Mouse (Mus musculus) MEL (cell line): ENCODE measurements around the gene Fhl3.

Experiments
- CHD2 ChIP-seq: IDR thresholded peaks from 2 replicates; pipeline ENCODE4 v1.6.1; 2011; ENCODE audit warnings: low read length, improper control_type of control experiment
- CTCF ChIP-seq, 3 experiments: IDR thresholded peaks in 2 of 3; conservative IDR thresholded peaks in 1 of 3; 2 replicates each; pipeline ENCODE4 v1.5.1; 2011 to 2012; ENCODE audit warnings: low read length in 3 of 3, low read depth in 2 of 3, mild to moderate bottlenecking in 2 of 3, improper control_type of control experiment in 1 of 3, inconsistent platforms in 1 of 3, mixed read lengths in 1 of 3, moderate library complexity in 1 of 3; ENCODE audit not compliant: control insufficient read depth in 1 of 3, insufficient read depth in 1 of 3, poor library complexity in 1 of 3, severe bottlenecking in 1 of 3
- GATA1 ChIP-seq: IDR thresholded peaks from 2 replicates; pipeline ENCODE4 v1.6.1; 2011; ENCODE audit warnings: low read depth, low read length, improper control_type of control experiment
- KAT2A ChIP-seq: conservative IDR thresholded peaks from 2 replicates; pipeline ENCODE4 v1.6.1; 2012; ENCODE audit warnings: low read depth, low read length, improper control_type of control experiment, inconsistent platforms
- RAD21 ChIP-seq: IDR thresholded peaks from 2 replicates; pipeline ENCODE4 v1.6.1; 2011; ENCODE audit warnings: mild to moderate bottlenecking, low read depth, low read length, improper control_type of control experiment
- TAL1 ChIP-seq: IDR thresholded peaks from 2 replicates; pipeline ENCODE4 v1.6.1; 2012; ENCODE audit warnings: mild to moderate bottlenecking, inconsistent platforms, low read length, moderate library complexity, mixed read lengths

- TF ChIP-seq CTCF (IDR thresholded peaks at IDR 0.05 in 2 of 3, conservative IDR thresholded peaks at IDR 0.05 in 1 of 3; ENCODE audit: control insufficient read depth in 1 of 3, insufficient read depth in 1 of 3, low read depth in 2 of 3, low read length in 3 of 3, poor library complexity in 1 of 3, severe bottlenecking in 1 of 3) (no peak), GATA1 (no peak), CHD2 (no peak), KAT2A (no peak), RAD21 (no peak), TAL1 (no peak)
Observed at GRCm38 (mm10) chr4:124755526-124755925, 55.0 kb downstream of the Fhl3 start.
